Mouse (Mus musculus): ENCODE measurements at regions not wholly inside any gene's neighbourhood (a gene's known extent, or its start where the extent isn't known, plus 50 kb on each side); places are given as distances from the start of the nearest gene placed in this dataset.

GRCm38 (mm10) chr19:53476768-53477547 is 52.0 kb upstream of the Dusp5 start:
- no peak overlapping the region for H3K4me3 ChIP-seq (ENCODE audit: insufficient read depth, poor library complexity, severe bottlenecking)

DNA sequence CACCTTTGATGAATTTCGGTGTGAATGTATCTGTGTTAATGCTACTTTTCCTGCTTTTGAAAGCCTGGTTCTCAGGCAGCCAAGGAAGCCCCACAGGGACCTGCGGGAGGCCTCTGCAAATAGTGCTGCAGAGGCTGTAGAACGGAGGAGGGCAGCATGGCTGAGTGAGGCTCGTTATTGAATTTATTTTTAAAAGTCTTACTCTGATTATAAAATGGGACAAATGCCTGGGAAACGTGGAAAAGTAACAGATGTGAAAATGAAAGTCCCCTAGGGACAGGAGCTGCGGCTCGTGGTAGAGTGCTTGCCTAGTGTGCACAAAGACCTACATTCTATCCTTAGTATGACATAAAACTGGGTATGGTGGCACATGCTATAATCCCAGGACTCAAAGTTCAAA is 59.7 kb upstream of the Dusp5 start:
- no peaks in the 10 kb centered on the region for H3K36me3 ChIP-seq (ENCODE audit: control insufficient read depth, insufficient read depth)
- H3K4me3 ChIP-seq (ENCODE audit: insufficient read depth, poor library complexity, severe bottlenecking): no peak overlapping the region
- no peaks in the 10 kb centered on the region for H3K27me3 ChIP-seq (ENCODE audit: control insufficient read depth, insufficient read depth, insufficient read length)
- no peaks in the 10 kb centered on the region for H3K79me2 ChIP-seq (ENCODE audit: control insufficient read depth, insufficient read depth)
- no peak overlapping the region for H3ac ChIP-seq (ENCODE audit: control insufficient read depth, insufficient read length, low read depth)
- TF ChIP-seq CEBPB (IDR thresholded peaks at IDR 0.05; ENCODE audit: low read depth) (no peak), FOSL1 (IDR thresholded peaks at IDR 0.05; ENCODE audit: insufficient read depth, low read length, poor library complexity, severe bottlenecking) (no peak), USF1 (IDR thresholded peaks at IDR 0.05; ENCODE audit: low read depth) (no peak)
- no peaks in the 10 kb centered on the region for H3K79me3 ChIP-seq (ENCODE audit: low read depth)

More at GRCm38 (mm10) chr19:53476768-53477547, 52.0 kb upstream of the Dusp5 start:
- TF ChIP-seq CTCF (IDR thresholded peaks at IDR 0.05; ENCODE audit: control insufficient read depth, insufficient read depth, insufficient read length) (no peak), MAX (IDR thresholded peaks at IDR 0.05) (no peak), CEBPB (IDR thresholded peaks at IDR 0.05; ENCODE audit: low read depth) (no peak), MYOD1 (IDR thresholded peaks at IDR 0.05; ENCODE audit: control insufficient read depth, insufficient read length, low read depth) (no peak), MYOG (IDR thresholded peaks at IDR 0.05; ENCODE audit: control insufficient read depth, extremely low read depth, insufficient read length) (no peak), USF1 (IDR thresholded peaks at IDR 0.05; ENCODE audit: low read depth) (no peak), FOSL1 (IDR thresholded peaks at IDR 0.05; ENCODE audit: insufficient read depth, low read length, poor library complexity, severe bottlenecking) (no peak)
- no peak overlapping the region for H3ac ChIP-seq (ENCODE audit: control insufficient read depth, insufficient read length, low read depth)
- no peaks in the 10 kb centered on the region for H3K79me3 ChIP-seq (ENCODE audit: low read depth)
- H3K27me3 ChIP-seq (ENCODE audit: control insufficient read depth, insufficient read depth, insufficient read length): no peaks in the 10 kb centered on the region
- no peaks in the 10 kb centered on the region for H3K79me2 ChIP-seq (ENCODE audit: control insufficient read depth, insufficient read depth)
- H3K36me3 ChIP-seq (ENCODE audit: control insufficient read depth, insufficient read depth): no peaks in the 10 kb centered on the region

DNA sequence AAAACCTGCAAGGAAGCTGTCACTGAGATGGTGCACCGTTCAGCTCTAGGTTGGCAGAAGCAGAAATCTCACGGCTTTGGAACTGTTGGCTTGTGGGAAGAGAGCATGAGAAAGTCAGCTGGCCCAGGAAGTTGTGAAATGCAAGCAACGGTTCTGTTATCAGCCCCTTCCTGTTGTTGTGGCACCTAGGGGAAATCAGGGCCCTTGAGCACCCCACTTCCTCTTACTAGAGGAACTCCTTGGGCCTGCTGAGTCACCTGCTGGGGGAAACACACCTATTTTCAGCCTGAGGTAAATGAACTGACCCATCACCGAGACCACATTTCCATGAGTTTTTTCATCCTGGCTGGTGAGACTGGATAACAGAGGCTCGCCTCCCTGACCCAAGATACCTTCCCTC is 64.2 kb upstream of the Dusp5 start:
- TF ChIP-seq FOSL1 (IDR thresholded peaks at IDR 0.05; ENCODE audit: insufficient read depth, low read length, poor library complexity, severe bottlenecking) (no peak), USF1 (IDR thresholded peaks at IDR 0.05; ENCODE audit: low read depth) (no peak), CEBPB (IDR thresholded peaks at IDR 0.05; ENCODE audit: low read depth) (peak; percentile 40)
- Histone ChIP-seq H3ac (ENCODE audit: control insufficient read depth, insufficient read length, low read depth) (no peak overlapping the region), H3K79me3 (ENCODE audit: low read depth) (no peaks in the 10 kb centered on the region)

GRCm38 (mm10) chr19:53464135-53464534 is 64.8 kb upstream of the Dusp5 start:
- no peak overlapping the region for H3K4me3 ChIP-seq (ENCODE audit: insufficient read depth, poor library complexity, severe bottlenecking)
- no peak for TF ChIP-seq CEBPB (IDR thresholded peaks at IDR 0.05; ENCODE audit: low read depth)
- TF ChIP-seq CTCF (IDR thresholded peaks at IDR 0.05; ENCODE audit: control insufficient read depth, insufficient read depth, insufficient read length): no peak
- TF ChIP-seq FOSL1 (IDR thresholded peaks at IDR 0.05; ENCODE audit: insufficient read depth, low read length, poor library complexity, severe bottlenecking): no peak
- no peak for TF ChIP-seq MYOG (IDR thresholded peaks at IDR 0.05; ENCODE audit: control insufficient read depth, extremely low read depth, insufficient read length)
- no peak for TF ChIP-seq MYOD1 (IDR thresholded peaks at IDR 0.05; ENCODE audit: control insufficient read depth, insufficient read length, low read depth)
- TF ChIP-seq USF1 (IDR thresholded peaks at IDR 0.05; ENCODE audit: low read depth): no peak
- TF ChIP-seq MAX (IDR thresholded peaks at IDR 0.05): no peak
- no peaks in the 10 kb centered on the region for H3K36me3 ChIP-seq (ENCODE audit: control insufficient read depth, insufficient read depth)
- no peak overlapping the region for H3ac ChIP-seq (ENCODE audit: control insufficient read depth, insufficient read length, low read depth)
- no peaks in the 10 kb centered on the region for H3K79me2 ChIP-seq (ENCODE audit: control insufficient read depth, insufficient read depth)
- H3K27me3 ChIP-seq (ENCODE audit: control insufficient read depth, insufficient read depth, insufficient read length): no peaks in the 10 kb centered on the region
- no peaks in the 10 kb centered on the region for H3K79me3 ChIP-seq (ENCODE audit: low read depth)

More for the DNA sequence above, 64.2 kb upstream of the Dusp5 start:
- Histone ChIP-seq H3K79me2 (ENCODE audit: control insufficient read depth, insufficient read depth) (no peaks in the 10 kb centered on the region), H3K36me3 (ENCODE audit: control insufficient read depth, insufficient read depth) (no peaks in the 10 kb centered on the region), H3K27me3 (ENCODE audit: control insufficient read depth, insufficient read depth, insufficient read length) (no peaks in the 10 kb centered on the region), H3K4me3 (ENCODE audit: insufficient read depth, poor library complexity, severe bottlenecking) (no peak overlapping the region)

- H3K4me3 ChIP-seq (ENCODE audit: insufficient read depth, poor library complexity, severe bottlenecking): no peak overlapping the region
- H3K36me3 ChIP-seq (ENCODE audit: control insufficient read depth, insufficient read depth): no peaks in the 10 kb centered on the region
- H3K79me2 ChIP-seq (ENCODE audit: control insufficient read depth, insufficient read depth): no peaks in the 10 kb centered on the region
- TF ChIP-seq MAX (IDR thresholded peaks at IDR 0.05) (no peak), MYOG (IDR thresholded peaks at IDR 0.05; ENCODE audit: control insufficient read depth, extremely low read depth, insufficient read length) (no peak), CEBPB (IDR thresholded peaks at IDR 0.05; ENCODE audit: low read depth) (no peak), FOSL1 (IDR thresholded peaks at IDR 0.05; ENCODE audit: insufficient read depth, low read length, poor library complexity, severe bottlenecking) (no peak)
- no peak overlapping the region for H3ac ChIP-seq (ENCODE audit: control insufficient read depth, insufficient read length, low read depth)
- H3K79me3 ChIP-seq (ENCODE audit: low read depth): no peaks in the 10 kb centered on the region
- H3K27me3 ChIP-seq (ENCODE audit: control insufficient read depth, insufficient read depth, insufficient read length): no peaks in the 10 kb centered on the region
These were observed 67.6 kb upstream of the Dusp5 start for GRCm38 (mm10) chr19:53461025-53462015.

All from C2C12 (cell line).